Mouse (Mus musculus): ENCODE results near the gene Chrd. TPM values are rescaled to one million over a fixed set of nuclear protein-coding genes. Genes with fewer than 3 reads are reported as not detected.

The Chrd gene
- polyA plus RNA-seq (2021; fragmentation: Nextera tagmentation) = 7.1 and 7.2 TPM in 2 replicates
- long read RNA-seq, experiment 1, transcript Chrd-201 (23 exons, 3,275 nt) = major isoform, 10 of 75 reads
- long read RNA-seq, experiment 1, partial matches to known transcripts = 19 of 75 reads
- long read RNA-seq, experiment 1, other reads (novel, unspliced or antisense) = 42 of 75 reads
- long read RNA-seq, experiment 2, partial matches to known transcripts = 3 of 7 reads
- long read RNA-seq, experiment 2, other reads (novel, unspliced or antisense) = 1 of 7 reads

DNA sequence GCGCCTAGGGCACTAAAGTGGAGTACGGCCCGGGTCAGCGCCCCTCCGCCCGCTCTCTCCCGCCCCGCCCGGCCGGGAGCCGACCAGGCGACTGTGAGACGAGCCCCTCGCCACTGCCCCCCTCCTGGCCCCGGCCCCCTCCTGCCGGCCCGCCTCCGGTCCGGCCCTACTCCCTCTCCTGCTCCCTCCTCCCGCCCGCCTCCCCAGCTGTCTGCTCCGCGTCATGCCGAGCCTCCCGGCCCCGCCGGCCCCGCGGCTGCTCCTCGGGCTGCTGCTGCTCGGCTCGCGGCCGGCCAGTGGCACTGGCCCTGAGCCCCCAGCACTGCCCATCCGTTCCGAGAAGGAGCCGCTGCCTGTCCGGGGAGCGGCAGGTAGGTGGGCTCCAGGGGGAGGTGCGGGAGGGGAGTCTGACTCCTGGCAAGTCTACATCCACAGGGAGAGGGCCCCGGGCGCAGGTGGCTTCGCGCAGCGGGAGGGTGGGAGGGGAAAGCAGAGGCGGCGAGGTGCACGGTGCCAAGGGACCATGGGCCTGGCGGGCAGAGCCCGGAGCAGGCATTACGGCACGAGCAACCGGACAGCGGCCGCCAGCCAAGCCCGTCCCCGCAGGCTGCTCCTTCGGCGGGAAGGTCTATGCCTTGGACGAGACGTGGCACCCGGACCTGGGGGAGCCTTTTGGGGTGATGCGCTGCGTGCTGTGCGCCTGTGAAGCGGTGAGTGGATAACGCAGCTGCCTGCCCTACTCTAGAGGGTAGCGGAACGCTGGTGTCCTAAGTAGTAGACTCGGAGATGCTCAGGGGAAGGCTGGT lies at the start of gene Chrd:
Gene Chrd, plus strand, starts transcription at position 203 of the 806 bp plus-strand sequence.

DNA sequence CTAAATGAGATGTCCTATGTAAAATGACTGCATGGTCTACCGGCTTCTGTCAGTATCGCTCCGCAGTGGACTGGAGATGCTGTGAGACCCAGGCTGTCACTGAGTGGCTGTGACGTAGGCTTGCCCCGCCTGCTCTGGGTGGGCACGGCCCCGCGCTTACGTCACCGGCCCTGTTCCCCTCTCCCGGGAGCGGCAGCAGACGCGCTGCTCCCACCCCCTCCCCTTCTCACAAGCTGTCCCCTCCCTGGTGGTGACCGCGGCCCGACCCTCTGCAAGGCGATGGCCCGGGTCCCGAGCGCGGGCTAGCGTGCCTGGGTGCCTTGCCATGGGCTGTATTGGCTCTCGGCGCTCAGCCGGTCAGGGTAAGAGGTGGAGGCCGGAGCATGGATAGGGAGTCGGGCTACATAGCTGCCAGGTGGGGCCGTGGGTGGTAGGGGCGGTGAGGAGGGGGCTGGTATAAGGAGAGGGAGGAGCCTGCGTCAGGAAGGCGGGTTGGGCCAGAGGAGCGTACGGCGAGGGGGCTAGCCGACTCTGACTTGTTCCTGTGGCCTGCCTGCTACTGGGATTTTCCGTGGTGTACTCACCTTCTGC lies 39.7 kb upstream of the Chrd start, which contains the start of gene Fam131a:
Gene Fam131a, plus strand, starts transcription at position 131 of the 591 bp plus-strand sequence.

DNA sequence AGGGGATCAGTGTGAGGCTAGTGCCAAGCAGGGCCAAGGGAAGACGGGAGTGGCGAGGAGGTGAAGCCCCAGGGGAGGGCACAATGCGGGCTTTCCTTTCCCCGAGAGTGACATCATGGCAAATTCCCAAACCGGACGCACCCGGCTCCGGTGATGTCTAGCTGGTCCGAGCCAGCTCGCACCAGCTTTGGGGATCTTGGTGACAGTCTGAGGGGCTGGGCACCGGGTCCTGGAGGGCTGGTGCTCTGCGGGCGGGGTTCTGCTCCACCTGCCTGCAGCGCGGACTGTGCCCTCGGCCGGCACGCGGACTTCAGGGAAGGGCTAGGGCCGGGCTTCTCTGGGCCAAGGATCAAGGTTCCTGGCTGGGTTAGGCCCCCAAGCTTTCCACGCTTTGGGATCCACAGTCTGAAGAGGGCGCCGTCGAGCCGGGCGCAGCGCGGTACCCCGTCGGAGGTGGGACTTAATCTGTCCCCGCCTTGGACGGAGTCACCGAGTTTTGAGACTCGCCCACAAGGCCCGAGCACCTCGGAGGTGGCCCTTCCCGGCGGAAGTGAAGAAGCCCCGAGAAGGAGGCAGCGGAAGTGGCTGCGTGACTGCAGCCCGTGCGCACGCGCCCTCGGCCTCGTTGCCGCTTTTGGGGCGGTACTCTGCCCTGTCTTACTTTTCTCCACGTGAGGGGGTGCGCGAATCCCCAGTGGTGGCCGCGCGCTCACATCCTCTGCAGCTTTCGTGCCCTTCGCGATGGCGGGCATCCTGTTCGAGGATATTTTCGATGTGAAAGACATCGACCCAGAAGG lies 15.5 kb upstream of the Chrd start, which contains the start of the genes Polr2h and Clcn2:
Gene Polr2h, plus strand, starts transcription at position 485 of the 797 bp plus-strand sequence.
Gene Clcn2, minus strand, starts transcription at position 566 of the 797 bp plus-strand sequence.

DNA sequence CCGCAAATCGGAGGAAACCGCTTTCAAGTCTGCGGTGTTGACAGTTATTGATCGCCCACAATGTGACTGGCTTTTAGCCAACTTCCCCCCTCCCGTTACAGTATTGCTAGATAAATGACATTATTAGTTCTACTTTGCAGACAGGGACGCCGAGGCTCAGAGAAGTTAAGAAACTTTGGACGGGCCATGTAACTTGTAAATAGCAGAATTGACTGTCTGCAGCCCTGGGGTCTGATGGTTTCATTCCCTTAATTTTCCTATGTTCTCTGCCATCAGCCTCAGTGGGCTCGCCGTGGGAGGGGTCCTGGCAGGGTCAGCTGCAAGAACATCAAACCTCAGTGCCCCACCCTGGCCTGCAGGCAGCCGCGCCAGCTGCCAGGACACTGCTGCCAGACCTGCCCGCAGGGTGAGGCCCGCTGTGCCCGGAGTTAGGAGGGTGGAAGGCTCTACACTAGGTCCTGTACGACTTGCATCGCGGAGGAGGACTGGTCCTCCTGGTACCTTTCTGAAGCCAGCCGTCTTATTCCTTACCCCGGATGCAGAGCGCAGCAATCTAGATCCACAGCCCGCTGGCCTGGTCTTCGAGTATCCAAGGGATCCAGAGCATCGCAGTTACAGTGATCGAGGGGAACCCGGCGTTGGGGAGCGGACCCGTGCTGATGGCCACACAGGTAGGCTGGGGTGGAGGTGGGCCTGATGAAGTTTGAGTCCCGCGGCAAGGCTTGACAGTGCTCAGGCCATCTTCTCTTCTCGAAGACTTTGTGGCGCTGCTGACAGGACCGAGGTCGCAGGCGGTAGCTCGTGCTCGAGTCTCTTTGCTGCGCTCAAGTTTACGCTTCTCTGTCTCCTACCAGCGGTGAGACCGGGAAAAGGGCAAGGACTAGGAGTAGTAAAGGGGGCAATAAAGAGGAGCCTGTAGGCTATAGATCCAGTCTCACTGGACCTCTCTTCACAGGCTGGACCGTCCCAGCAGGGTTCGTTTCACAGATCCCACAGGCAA lies 1.1 kb downstream of the Chrd start, which contains the start of gene Thpo:
Gene Thpo, minus strand, starts transcription at position 781 of the 1,000 bp plus-strand sequence.

Other genes with a start within 250 kb of the Chrd start
- gene Eif2b5, start 234.3 kb upstream of the Chrd start, polyA plus RNA-seq (2021; fragmentation: Nextera tagmentation) = 26.1 and 45.1 TPM in 2 replicates
- 7.2 and 17.1 TPM in 2 replicates for gene Dvl3, start 216.1 kb upstream of the Chrd start, polyA plus RNA-seq (2021; fragmentation: Nextera tagmentation)
- gene Ap2m1, start 197.6 kb upstream of the Chrd start, polyA plus RNA-seq (2021; fragmentation: Nextera tagmentation) = 915 and 1,083 TPM in 2 replicates
- gene Abcf3, start 184.6 kb upstream of the Chrd start, polyA plus RNA-seq (2021; fragmentation: Nextera tagmentation) = 39.2 and 58.3 TPM in 2 replicates
- gene Vwa5b2, start 143.7 kb upstream of the Chrd start, polyA plus RNA-seq (2021; fragmentation: Nextera tagmentation) = 6.7 and 11.6 TPM in 2 replicates
- 6.3 and 6.7 TPM in 2 replicates for gene Eef1akmt4, start 121.5 kb upstream of the Chrd start, polyA plus RNA-seq (2021; fragmentation: Nextera tagmentation)
- gene Gm49333, start 121.5 kb upstream of the Chrd start, polyA plus RNA-seq (2021; fragmentation: Nextera tagmentation) = not detected in 2 replicates
- 12.1 and 13.1 TPM in 2 replicates for gene Alg3, start 121.4 kb upstream of the Chrd start, polyA plus RNA-seq (2021; fragmentation: Nextera tagmentation)
- 22.0 and 23.7 TPM in 2 replicates for gene Camk2n2, start 111.8 kb upstream of the Chrd start, polyA plus RNA-seq (2021; fragmentation: Nextera tagmentation)
- gene Ece2, start 103.3 kb upstream of the Chrd start, polyA plus RNA-seq (2021; fragmentation: Nextera tagmentation) = 6.3 and 7.7 TPM in 2 replicates
- 129 and 158 TPM in 2 replicates for gene Psmd2, start 81.5 kb upstream of the Chrd start, polyA plus RNA-seq (2021; fragmentation: Nextera tagmentation)
- 17.6 and 30.0 TPM in 2 replicates for gene Eif4g1, start 64.8 kb upstream of the Chrd start, polyA plus RNA-seq (2021; fragmentation: Nextera tagmentation)
- gene Fam131a, start 39.9 kb upstream of the Chrd start, polyA plus RNA-seq (2021; fragmentation: Nextera tagmentation) = 165 and 297 TPM in 2 replicates
- 70.1 and 79.0 TPM in 2 replicates for gene Polr2h, start 15.5 kb upstream of the Chrd start, polyA plus RNA-seq (2021; fragmentation: Nextera tagmentation)
- 8.0 and 16.2 TPM in 2 replicates for gene Clcn2, start 15.4 kb upstream of the Chrd start, polyA plus RNA-seq (2021; fragmentation: Nextera tagmentation)
- gene Thpo, start 1.4 kb downstream of the Chrd start, polyA plus RNA-seq (2021; fragmentation: Nextera tagmentation) = 0.54 and 0.59 TPM in 2 replicates